Mouse (Mus musculus) thymus, postnatal 25 days (tissue): ENCODE data around the gene Lrrc74a.

Experiments used
- DNase-seq: peaks from one replicate; pipeline ENCODE4 v3.0.0; 2022

Gene Lrrc74a

GRCm38 (mm10) chr12:86804857-86805256 is 70.7 kb downstream of the Lrrc74a start:
- DNase-seq: no peak

GRCm38 (mm10) chr12:86805315-86805714 is 71.1 kb downstream of the Lrrc74a start:
- DNase-seq: no peak

GRCm38 (mm10) chr12:86806031-86806922 is 72.1 kb downstream of the Lrrc74a start:
- DNase-seq: no peak

GRCm38 (mm10) chr12:86806923-86807794 is 73.0 kb downstream of the Lrrc74a start:
- DNase-seq: peak; percentile 74

GRCm38 (mm10) chr12:86807795-86808128 is 73.6 kb downstream of the Lrrc74a start:
- no peak for DNase-seq

- DNase-seq: no peak
Measured at GRCm38 (mm10) chr12:86808856-86809255, 74.7 kb downstream of the Lrrc74a start.

GRCm38 (mm10) chr12:86810040-86810439 is 75.9 kb downstream of the Lrrc74a start:
- DNase-seq: no peak

GRCm38 (mm10) chr12:86810725-86811444 is 76.7 kb downstream of the Lrrc74a start:
- DNase-seq: peak; percentile 85

- DNase-seq: no peak
Measured at GRCm38 (mm10) chr12:86812782-86813181, 78.6 kb downstream of the Lrrc74a start.
